Mouse (Mus musculus) intestine, embryonic 14.5 days (tissue): ENCODE measurements around the gene Grn. TPM values are rescaled to one million over a fixed set of nuclear protein-coding genes. Genes with fewer than 3 reads are reported as not detected.
A peak's percentile ranks its signal among the peaks of the same experiment; 100 is the strongest.

Source experiments
- ATAC-seq: fragments of 200-750 bp; cut with Nextera tagmentation; replicated peaks from 2 replicates; pipeline ENCODE4 v1.8.0; 2017; ENCODE audit warnings: low read depth, moderate number of reproducible peaks, moderate TSS enrichment, moderate library complexity; ENCODE audit not compliant: low FRiP score, low TSS enrichment
- DNase-seq: peaks from one replicate; pipeline ENCODE4 v3.0.0-alpha.2; 2018; ENCODE audit warnings: low spot score
- H3K27ac ChIP-seq: fragments of 300-500 bp; sonication (generic); 2 replicates; pipeline ENCODE4 v1.5.1; 2014; ENCODE audit warnings: low read depth, mild to moderate bottlenecking, control low read depth
- H3K27me3 ChIP-seq: fragments of 300-500 bp; sonication (generic); replicated peaks from 2 replicates; pipeline ENCODE4 v1.6.1; 2014; ENCODE audit warnings: low read length, control low read depth; ENCODE audit not compliant: control insufficient read depth, insufficient read depth
- H3K36me3 ChIP-seq: fragments of 300-500 bp; sonication (generic); 2 replicates; pipeline ENCODE4 v1.6.1; 2014; ENCODE audit warnings: low read length, control low read depth; ENCODE audit not compliant: control insufficient read depth, insufficient read depth
- H3K4me1 ChIP-seq: fragments of 300-500 bp; sonication (generic); replicated peaks from 2 replicates; pipeline ENCODE4 v1.6.1; 2014; ENCODE audit warnings: low read length, control low read depth, mixed read lengths; ENCODE audit not compliant: control insufficient read depth, insufficient read depth
- H3K4me2 ChIP-seq: fragments of 300-500 bp; sonication (generic); 2 replicates; pipeline ENCODE4 v1.6.1; 2014; ENCODE audit warnings: low read length
- H3K4me3 ChIP-seq: fragments of 300-500 bp; sonication (generic); 2 replicates; pipeline ENCODE4 v1.5.1; 2014; ENCODE audit warnings: low read depth, low read length, control low read depth, mixed read lengths
- H3K9ac ChIP-seq: fragments of 300-500 bp; sonication (generic); 2 replicates; pipeline ENCODE4 v1.6.1; 2014; ENCODE audit warnings: mild to moderate bottlenecking, low read length
- H3K9me3 ChIP-seq: fragments of 300-500 bp; sonication (generic); 2 replicates; pipeline ENCODE4 v1.6.1; 2016; ENCODE audit warnings: low read length, control low read depth; ENCODE audit not compliant: control insufficient read depth
- WGBS: fragments of 180-500 bp; shearing (Covaris S2); extraction: QIAGEN DNeasy Blood & Tissue Kit; methylation state at CpG from one replicate; pipeline ENCODE4 v1.1.7; 2014; 5-methylcytosine and 5-hydroxymethylcytosine counted together
- polyA plus RNA-seq: library from polyadenylated mRNA; unstranded; fragments of >200 nt; fragmentation: Nextera tagmentation; extraction: Ambion mirVana; gene quantifications from 2 replicates; pipeline ENCODE4 v1.2.1, GENCODE M21; 2014

Gene Grn
- polyA plus RNA-seq, 1 experiment from 2014 or later = 115 TPM

DNA sequence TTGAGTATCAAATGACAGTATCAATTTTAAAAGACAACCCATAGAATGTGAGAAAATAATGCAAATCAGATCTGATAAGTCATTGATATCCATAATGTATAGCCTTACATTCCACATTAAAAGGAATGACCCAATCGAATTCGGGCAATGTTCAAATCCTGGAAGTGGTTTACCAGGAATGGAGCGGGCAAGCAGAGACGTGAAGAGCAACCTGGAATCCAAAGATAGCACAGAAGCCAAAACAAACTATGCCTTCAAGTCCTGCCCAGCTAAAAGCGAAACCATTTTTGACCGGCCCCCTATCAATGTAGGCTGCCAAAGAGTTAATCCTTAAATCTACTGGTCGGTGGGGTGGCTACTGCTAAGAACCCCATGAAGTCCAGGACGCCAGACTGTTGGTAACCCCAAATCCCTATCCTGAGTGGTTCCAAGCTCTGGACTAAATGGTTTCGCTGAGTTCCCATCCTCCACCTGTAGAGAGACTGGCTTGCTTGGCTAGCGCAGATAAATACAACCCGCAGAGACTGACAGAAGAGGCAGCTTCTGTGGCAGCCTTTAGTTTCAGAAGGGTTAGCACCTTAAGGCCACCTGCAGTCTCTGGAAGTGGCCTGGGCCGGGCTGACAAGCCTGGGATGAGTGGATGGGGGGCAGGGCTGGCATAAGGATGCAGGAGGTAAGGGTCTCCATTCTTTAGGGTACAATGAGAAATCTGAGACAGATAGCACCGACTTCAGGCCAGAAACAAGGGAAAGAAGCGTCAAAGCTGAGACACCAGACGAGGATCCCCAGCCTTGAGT, 37.5 kb upstream of the Grn start:
- Histone ChIP-seq H3K9me3 (no peaks in the 10 kb centered on the region), H3K27ac (0 out of 2 replicates have a peak overlapping the region, but pooled peaks have one; percentile 27), H3K36me3 (no peaks in the 10 kb centered on the region), H3K4me1 (peaks cover 10% of the 10 kb centered on the region), H3K27me3 (peaks cover 8% of the 10 kb centered on the region; the same call in 1 of the 2 replicates), H3K9ac (no peak overlapping the region), H3K4me2 (peak overlapping the region; percentile 88), H3K4me3 (peak overlapping the region; percentile 39)
- ATAC-seq (0 out of 2 replicates have a peak, but pooled peaks have one; percentile 33), DNase-seq (no peak)
- WGBS = 16% methylated on average over 15 of the region's 15 CpGs

DNA sequence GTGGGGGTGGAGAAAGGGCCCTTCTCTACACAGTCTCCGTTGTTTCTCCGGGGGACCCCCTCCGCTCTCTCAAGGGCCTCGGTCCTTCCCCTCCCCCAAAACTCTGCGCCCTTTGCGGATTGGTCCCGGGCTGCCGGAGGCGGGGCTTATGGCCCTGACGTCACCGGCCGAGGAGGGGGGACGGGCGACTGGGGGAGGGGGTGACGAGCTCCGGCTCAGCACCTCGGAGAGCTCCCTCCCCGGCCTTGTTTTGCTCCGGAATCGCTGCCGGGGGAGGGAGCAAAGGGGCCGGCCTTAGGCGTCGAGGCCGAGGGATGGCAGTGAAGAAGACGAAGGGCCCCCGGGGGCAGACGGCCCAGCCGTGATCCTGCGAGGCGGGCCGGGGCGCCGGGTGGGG, 36.9 kb upstream of the Grn start, which contains the start of gene Rundc3a:
TSS of gene Rundc3a (plus strand) at position 166 of the 397 bp plus-strand sequence.
- H3K4me1 ChIP-seq = peaks cover 10% of the 10 kb centered on the region
- no peaks in the 10 kb centered on the region for H3K9me3 ChIP-seq
- ATAC-seq (peak; percentile 86), DNase-seq (peak; percentile 97)
- WGBS = under 1% methylated on average over 30 of the region's 34 CpGs
- peak within 1 kb of the TSS; percentile 88 for H3K4me2 ChIP-seq
- peaks cover 14% of the 10 kb centered on the region for H3K27me3 ChIP-seq
- no peaks in the 10 kb centered on the region for H3K36me3 ChIP-seq
- H3K4me3 ChIP-seq = peak within 1 kb of the TSS; percentile 39
- H3K9ac ChIP-seq = 0 out of 2 replicates have a peak within 1 kb of the TSS, but pooled peaks have one; percentile 29
- H3K27ac ChIP-seq = 0 out of 2 replicates have a peak within 1 kb of the TSS, but pooled peaks have one; percentile 27

DNA sequence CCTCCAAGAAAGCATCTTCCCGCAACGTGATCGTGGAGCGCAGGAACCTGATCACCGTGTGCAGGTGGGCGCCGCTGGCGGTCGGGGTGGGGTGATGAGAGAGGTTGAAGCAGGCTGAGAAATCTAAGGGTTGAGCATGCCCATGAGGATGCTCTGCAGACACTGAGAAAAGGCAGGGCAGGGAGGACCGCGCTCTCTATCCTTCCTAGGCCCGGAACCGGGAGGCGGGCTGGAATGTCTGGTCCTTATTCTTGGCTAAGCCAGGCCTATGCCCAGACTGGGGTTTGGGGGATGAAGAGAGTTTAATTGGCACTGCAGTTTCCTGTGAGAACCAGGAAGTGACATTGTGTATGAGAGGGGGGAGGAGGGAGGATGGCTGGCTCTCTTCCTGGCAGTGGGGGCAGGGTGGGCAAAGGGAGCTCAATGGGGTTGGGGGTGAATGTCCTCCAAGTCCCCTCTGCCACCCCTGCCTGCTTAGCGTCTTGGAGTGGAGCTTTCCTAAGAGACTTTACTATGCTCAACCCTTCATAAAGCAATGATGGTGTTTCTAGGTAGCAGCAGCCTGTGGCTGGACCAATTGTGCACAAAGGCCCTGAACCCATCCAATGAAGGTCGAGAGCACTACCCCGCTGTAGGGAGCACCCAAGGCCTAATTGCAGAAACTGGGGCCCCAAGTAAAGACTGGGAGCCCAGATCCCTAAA, 36.2 kb upstream of the Grn start:
- Histone ChIP-seq H3K36me3 (no peaks in the 10 kb centered on the region), H3K4me3 (peak overlapping the region; percentile 39), H3K9ac (0 out of 2 replicates have a peak overlapping the region, but pooled peaks have one; percentile 29), H3K9me3 (no peaks in the 10 kb centered on the region), H3K4me2 (peak overlapping the region; percentile 88), H3K4me1 (peaks cover 10% of the 10 kb centered on the region), H3K27me3 (peaks cover 20% of the 10 kb centered on the region), H3K27ac (no peak overlapping the region)
- ATAC-seq (peak; percentile 3; the same call in 1 of the 2 replicates), DNase-seq (no peak)
- WGBS = 11% methylated on average over 17 of the region's 17 CpGs

DNA sequence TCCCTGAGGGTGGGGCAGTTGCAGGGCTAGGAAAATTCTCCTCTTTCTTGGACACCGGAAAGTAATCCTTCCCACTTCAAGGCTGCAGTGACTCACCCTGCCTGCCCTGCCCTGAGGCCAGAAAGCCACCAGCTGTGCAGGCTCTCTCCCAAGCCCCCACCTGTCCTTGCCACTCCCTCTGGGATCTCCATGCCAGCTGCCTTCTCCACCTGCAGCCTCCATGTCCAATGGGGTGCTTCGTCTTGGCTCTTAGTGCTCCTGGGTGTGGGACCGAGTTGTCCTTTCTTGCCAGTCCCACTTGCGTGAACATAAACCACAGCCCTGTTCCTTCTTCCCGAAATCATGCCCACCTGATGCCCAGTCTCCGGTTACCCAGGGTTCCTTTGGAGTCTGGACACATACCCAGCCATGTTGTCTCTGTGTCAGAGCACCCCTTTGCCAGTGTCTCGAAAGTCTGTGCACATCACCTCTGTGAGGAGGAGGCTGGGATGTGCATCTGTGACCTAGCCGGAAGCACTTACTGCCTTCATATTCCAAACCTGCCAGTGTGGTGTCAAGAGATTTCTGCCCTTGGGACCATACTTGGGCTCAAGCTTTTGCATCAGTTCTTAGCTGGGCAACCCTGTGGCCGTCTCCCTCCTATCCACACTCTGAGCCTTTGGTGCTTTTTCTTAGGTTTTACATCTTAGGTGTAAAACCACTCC, 35.5 kb upstream of the Grn start:
- Histone ChIP-seq H3K4me3 (no peak overlapping the region), H3K4me2 (peak overlapping the region; percentile 88)

DNA sequence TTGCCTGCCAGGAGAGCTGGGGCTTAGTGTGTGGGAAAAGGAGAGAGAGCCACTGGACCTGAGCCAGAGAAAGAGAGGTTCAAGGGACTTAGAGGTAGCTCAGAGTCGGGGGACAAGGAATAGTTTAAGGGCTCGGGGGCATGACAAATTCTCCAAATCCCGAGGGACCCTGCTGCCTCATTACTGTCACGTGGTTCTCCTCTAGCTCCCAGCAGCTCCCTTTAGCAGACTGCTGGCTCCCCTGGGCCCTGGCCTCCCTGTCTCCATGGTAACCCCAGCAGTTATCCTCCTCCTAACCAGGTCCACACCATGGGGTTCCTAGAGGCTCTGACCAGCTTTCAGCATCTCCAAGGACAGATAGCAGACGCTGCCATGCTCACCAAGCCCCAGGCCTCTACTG, 34.9 kb upstream of the Grn start:
- no peaks in the 10 kb centered on the region for H3K9me3 ChIP-seq
- H3K9ac ChIP-seq = no peak overlapping the region
- DNase-seq (no peak), ATAC-seq (no peak)
- H3K4me3 ChIP-seq = no peak overlapping the region
- H3K4me2 ChIP-seq = 0 out of 2 replicates have a peak overlapping the region, but pooled peaks have one; percentile 88
- WGBS = 11% methylated on average over 5 of the region's 5 CpGs
- H3K27ac ChIP-seq = no peak overlapping the region
- H3K4me1 ChIP-seq = peaks cover 10% of the 10 kb centered on the region
- H3K27me3 ChIP-seq = peaks cover 33% of the 10 kb centered on the region
- H3K36me3 ChIP-seq = no peaks in the 10 kb centered on the region

More for the DNA sequence above, 35.5 kb upstream of the Grn start:
- H3K4me1 ChIP-seq = peaks cover 10% of the 10 kb centered on the region
- no peak for ATAC-seq
- H3K27ac ChIP-seq = no peak overlapping the region
- no peak for DNase-seq
- no peaks in the 10 kb centered on the region for H3K36me3 ChIP-seq
- H3K9me3 ChIP-seq = no peaks in the 10 kb centered on the region
- WGBS = 78% methylated on average over 9 of the region's 9 CpGs
- H3K9ac ChIP-seq = no peak overlapping the region
- H3K27me3 ChIP-seq = peaks cover 27% of the 10 kb centered on the region

DNA sequence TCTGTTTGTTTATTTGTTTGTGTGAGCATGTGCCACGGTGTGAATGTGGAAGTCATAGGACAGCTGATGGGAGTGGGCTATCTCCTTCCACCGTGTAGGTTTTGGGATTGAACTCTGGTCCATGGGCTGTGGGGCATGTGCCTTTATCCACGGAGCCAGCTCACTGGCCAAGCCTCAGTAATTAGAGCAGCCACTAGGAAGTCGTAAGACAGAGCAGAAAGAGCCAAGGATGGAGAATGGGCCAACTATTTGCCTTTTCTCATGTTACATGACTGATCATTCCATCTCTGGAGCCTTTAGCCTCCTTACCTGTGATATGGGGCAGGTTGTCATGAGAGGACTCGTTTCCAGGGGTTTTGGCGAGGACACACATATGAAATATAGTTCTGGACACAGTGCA, 33.9 kb upstream of the Grn start:
- H3K9ac ChIP-seq = no peak overlapping the region
- H3K27me3 ChIP-seq = peaks cover 43% of the 10 kb centered on the region
- ATAC-seq (no peak), DNase-seq (no peak)
- H3K4me3 ChIP-seq = no peak overlapping the region
- no peak overlapping the region for H3K4me2 ChIP-seq
- 61% methylated on average over 6 of the region's 6 CpGs for WGBS
- H3K27ac ChIP-seq = no peak overlapping the region
- no peaks in the 10 kb centered on the region for H3K9me3 ChIP-seq
- H3K36me3 ChIP-seq = no peaks in the 10 kb centered on the region
- H3K4me1 ChIP-seq = peaks cover 10% of the 10 kb centered on the region

DNA sequence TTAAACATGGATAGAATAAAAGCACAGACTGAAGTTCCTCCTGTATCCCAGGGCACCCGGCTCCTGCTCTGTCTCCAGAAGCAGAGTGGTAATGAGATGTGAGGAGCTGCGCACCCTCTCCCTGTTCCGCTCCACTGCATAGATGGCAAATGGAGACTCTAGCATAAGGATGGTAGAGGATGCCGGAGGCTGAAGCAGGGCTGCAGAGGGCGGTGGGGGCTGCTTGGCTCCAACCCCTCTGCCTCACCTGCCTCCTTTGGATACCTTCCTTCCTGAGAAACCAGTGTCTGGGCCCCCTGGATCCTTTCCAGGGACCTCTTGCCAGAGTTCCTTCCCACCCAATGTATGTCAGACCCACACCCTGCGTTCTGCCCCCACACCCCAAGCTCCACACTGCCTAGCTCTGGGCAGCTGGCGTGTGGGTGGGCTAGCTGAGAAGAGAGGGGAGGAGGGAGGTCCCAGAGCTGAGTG, 33.4 kb upstream of the Grn start:
- DNase-seq = no peak

More for the DNA sequence above, 33.4 kb upstream of the Grn start:
- peaks cover 10% of the 10 kb centered on the region for H3K4me1 ChIP-seq
- H3K27me3 ChIP-seq = peaks cover 44% of the 10 kb centered on the region
- H3K9ac ChIP-seq = no peak overlapping the region
- no peak overlapping the region for H3K4me2 ChIP-seq
- no peak overlapping the region for H3K4me3 ChIP-seq
- WGBS = 79% methylated on average over 7 of the region's 7 CpGs
- H3K27ac ChIP-seq = no peak overlapping the region
- H3K36me3 ChIP-seq = 0 out of 2 replicates have a peak, but pooled peaks cover under 1% of the 10 kb centered on the region
- ATAC-seq = no peak
- H3K9me3 ChIP-seq = no peaks in the 10 kb centered on the region
